Mouse (Mus musculus) limb, embryonic 13.5 days (tissue): ENCODE measurements at regions not wholly inside any gene's neighbourhood (a gene's known extent, or its start where the extent isn't known, plus 50 kb on each side); places are given as distances from the start of the nearest gene placed in this dataset.

ENCODE experiments used
- ATAC-seq: fragments of 200-750 bp; cut with Nextera tagmentation; 2 replicates; pipeline ENCODE4 v1.8.0; 2017; ENCODE audit warnings: low read depth, moderate number of reproducible peaks, moderate TSS enrichment; ENCODE audit not compliant: low FRiP score
- H3K27ac ChIP-seq: fragments of 300-500 bp; sonication (generic); 2 replicates; pipeline ENCODE4 v1.5.1; 2015; ENCODE audit warnings: inconsistent platforms, mild to moderate bottlenecking, moderate library complexity
- H3K27me3 ChIP-seq: fragments of 300-500 bp; sonication (generic); 2 replicates; pipeline ENCODE4 v1.6.1; 2015; ENCODE audit warnings: mild to moderate bottlenecking, inconsistent platforms
- H3K36me3 ChIP-seq: fragments of 300-500 bp; sonication (generic); 2 replicates; pipeline ENCODE4 v1.6.1; 2015; ENCODE audit warnings: inconsistent platforms, mild to moderate bottlenecking, moderate library complexity
- H3K4me1 ChIP-seq: fragments of 300-500 bp; sonication (generic); 2 replicates; pipeline ENCODE4 v1.6.1; 2015; ENCODE audit warnings: inconsistent platforms
- H3K4me2 ChIP-seq: fragments of 300-500 bp; sonication (generic); replicated peaks from 2 replicates; pipeline ENCODE4 v1.6.1; 2015; ENCODE audit warnings: inconsistent platforms, mild to moderate bottlenecking, moderate library complexity
- H3K4me3 ChIP-seq: fragments of 300-500 bp; sonication (generic); 2 replicates; pipeline ENCODE4 v1.5.1; 2015; ENCODE audit warnings: moderate library complexity, mild to moderate bottlenecking, inconsistent platforms
- H3K9ac ChIP-seq: fragments of 300-500 bp; sonication (generic); 2 replicates; pipeline ENCODE4 v1.6.1; 2015; ENCODE audit warnings: mild to moderate bottlenecking, inconsistent platforms
- H3K9me3 ChIP-seq: fragments of 300-500 bp; sonication (generic); 2 replicates; pipeline ENCODE4 v1.6.1; 2016; ENCODE audit warnings: inconsistent platforms
- WGBS: fragments of 180-500 bp; shearing (Covaris S2); methylation state at CpG from one replicate; pipeline ENCODE4 v1.1.7; 2015; 5-methylcytosine and 5-hydroxymethylcytosine counted together

DNA sequence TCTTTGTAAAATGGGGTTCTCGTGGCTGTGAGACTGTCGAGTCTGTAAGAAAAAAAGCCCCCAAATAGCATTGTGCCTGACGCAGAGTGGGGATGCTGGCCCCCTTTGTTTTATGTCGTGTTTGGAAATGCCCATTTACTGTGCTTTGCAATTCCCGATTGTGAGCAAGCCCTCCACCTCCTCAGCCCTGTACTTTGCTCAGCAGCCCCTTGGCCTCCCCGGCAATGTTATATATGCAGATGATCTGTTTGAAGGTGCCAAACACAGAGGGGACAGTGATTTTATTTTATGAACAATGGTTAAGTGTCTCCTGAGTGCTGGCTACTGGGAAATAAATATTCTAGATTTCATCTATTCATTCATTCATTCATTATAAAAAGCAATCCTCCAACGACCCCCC lies 477.6 kb downstream of the Prss52 start:
- Histone ChIP-seq H3K4me3 (no peak overlapping the region), H3K4me1 (peaks cover under 1% of the 10 kb centered on the region; the same call in 1 of the 2 replicates), H3K27ac (no peak overlapping the region), H3K27me3 (peaks cover 83% of the 10 kb centered on the region), H3K4me2 (no peak overlapping the region), H3K9me3 (no peaks in the 10 kb centered on the region), H3K36me3 (no peaks in the 10 kb centered on the region), H3K9ac (no peak overlapping the region)
- ATAC-seq, result no peak
- WGBS, result 27% methylated on average over 7 of the region's 7 CpGs

DNA sequence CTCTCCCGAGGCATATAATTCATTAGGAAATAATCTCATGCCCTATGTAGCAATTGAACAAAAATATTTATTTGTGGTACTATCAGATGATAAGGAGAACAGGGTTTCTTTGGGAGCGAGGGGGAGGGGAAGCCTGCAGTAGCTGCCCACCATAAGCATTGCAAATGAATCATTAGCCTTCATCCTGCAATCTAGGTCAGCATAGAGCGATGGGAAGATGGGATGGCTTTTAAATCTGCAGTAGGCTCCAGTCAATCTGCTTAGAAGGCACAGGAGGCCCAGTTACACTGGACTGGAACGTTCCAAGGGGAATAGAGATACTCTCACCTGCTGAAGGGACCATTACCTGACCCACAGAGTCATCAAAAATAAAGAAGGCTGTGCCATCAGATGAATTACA lies 478.7 kb downstream of the Prss52 start:
- no peak for ATAC-seq
- Histone ChIP-seq H3K9ac (no peak overlapping the region), H3K27me3 (peaks cover 94% of the 10 kb centered on the region), H3K36me3 (no peaks in the 10 kb centered on the region), H3K4me3 (no peak overlapping the region), H3K4me1 (peaks cover 12% of the 10 kb centered on the region), H3K4me2 (no peak overlapping the region), H3K27ac (no peak overlapping the region), H3K9me3 (no peaks in the 10 kb centered on the region)
- WGBS, result 33% methylated on average over 4 of the region's 4 CpGs

DNA sequence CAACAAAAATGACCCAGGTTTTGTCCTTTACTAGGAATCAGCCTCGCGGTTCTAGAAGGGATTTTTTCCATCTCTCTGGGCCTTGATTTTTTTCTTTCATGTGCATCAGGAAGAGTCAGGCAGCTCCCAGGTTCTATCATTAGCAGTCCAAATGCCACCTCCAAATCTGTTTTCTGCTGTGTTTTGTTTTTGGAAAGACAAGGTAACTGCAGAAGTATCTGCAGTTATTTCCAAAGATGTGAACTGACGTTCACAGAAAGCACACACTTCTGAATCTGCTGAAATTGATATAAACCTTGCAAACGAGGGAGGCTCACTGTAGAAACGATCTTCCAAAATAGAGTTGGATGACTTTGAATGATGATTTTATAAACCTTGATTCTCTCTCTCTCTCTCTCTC lies 480.1 kb downstream of the Prss52 start:
- Histone ChIP-seq H3K4me2 (no peak overlapping the region), H3K4me1 (peaks cover 13% of the 10 kb centered on the region), H3K36me3 (no peaks in the 10 kb centered on the region), H3K4me3 (no peak overlapping the region), H3K27ac (no peak overlapping the region), H3K9me3 (no peaks in the 10 kb centered on the region), H3K27me3 (peaks cover 99% of the 10 kb centered on the region), H3K9ac (no peak overlapping the region)
- ATAC-seq, result no peak
- 54% methylated on average over 5 of the region's 5 CpGs for WGBS

DNA sequence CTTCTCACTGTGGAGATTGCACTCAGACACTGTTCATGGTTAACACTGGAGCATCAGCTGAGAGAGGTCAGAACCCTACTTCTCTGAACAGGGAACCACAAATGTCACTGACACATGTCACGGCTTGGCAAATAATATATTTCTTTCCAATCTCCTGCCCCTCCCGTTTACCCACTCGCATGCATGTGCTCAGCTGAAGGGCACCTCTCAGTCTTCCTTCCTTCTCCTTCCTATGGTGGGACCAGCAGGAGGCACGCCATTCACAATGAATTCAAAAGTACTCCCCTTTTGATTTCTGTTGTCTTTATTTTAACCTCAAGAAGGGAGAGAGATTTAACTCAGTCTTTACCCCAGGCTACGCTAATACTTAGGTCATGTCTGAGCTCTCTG lies 481.0 kb downstream of the Prss52 start:
- Histone ChIP-seq H3K4me2 (no peak overlapping the region), H3K36me3 (no peaks in the 10 kb centered on the region), H3K9me3 (no peaks in the 10 kb centered on the region), H3K4me3 (no peak overlapping the region), H3K27ac (no peak overlapping the region), H3K4me1 (peaks cover 20% of the 10 kb centered on the region), H3K27me3 (peaks cover 99% of the 10 kb centered on the region), H3K9ac (no peak overlapping the region)
- no peak for ATAC-seq
- whole genome bisulfite sequencing, result 17% methylated on average over 5 of the region's 5 CpGs

DNA sequence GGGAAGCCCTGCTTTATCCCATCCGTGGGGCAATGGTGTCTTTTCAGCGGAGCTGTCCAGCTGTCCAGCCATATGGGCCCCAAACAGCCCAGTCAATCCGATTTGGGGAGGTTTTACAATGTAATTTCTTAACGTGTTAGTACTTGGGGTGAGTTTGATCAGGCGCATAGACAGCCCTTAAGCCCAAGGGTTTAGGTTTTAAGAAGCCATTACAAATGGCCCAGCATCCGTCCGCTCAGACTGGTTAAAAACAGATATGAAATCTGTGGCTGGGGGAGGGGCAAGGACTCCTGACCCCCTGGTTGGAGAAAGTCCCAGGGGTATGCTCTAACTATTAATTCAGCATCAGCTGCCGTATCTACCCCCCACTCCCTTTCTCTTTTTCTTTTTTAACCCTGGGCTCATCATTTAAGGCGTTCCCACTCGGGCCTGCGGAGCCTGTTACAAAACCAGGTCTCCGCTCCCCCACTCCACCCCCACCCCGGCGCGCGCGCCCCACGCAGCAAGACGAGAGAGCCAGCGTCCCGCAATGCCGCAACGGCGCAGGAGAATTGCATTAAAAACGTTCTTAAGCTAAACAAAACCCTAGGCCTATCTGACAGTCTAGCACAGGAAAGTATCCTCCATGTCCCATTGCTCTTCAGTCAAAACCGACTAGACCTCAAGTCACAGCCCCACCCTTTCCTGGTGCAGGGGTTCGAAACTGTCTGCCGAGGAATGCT lies 481.5 kb downstream of the Prss52 start:
- Histone ChIP-seq H3K4me3 (no peak overlapping the region), H3K27ac (no peak overlapping the region), H3K36me3 (no peaks in the 10 kb centered on the region), H3K27me3 (peaks cover 99% of the 10 kb centered on the region), H3K9me3 (no peaks in the 10 kb centered on the region), H3K4me2 (no peak overlapping the region), H3K9ac (no peak overlapping the region), H3K4me1 (peaks cover 25% of the 10 kb centered on the region)
- no peak for ATAC-seq
- 3% methylated on average over 28 of the region's 28 CpGs for WGBS

DNA sequence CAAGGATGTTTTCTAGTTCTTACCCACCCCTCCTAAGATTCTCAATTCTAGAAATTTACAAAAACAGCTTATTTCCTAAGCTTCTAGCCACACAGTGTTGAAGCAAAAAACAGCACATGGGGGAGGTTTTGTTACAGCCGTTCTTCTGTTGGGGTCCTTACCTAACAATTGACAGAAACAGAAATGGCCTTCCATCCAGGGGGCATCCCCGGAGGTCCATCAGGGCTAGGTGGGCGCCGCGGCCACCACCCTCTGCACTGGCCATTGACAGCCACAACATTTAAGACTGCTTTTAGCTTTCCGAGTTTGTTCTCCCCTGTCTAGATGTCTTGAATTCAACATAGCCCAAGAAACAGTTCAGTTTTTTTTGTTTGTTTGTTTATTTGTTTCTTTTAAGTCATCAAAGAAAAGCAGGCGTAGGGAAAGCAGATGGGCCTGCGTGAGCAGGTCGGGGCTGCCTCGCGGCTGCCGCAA lies 482.3 kb downstream of the Prss52 start:
- ATAC-seq, result no peak
- H3K9ac ChIP-seq, result no peak overlapping the region
- no peaks in the 10 kb centered on the region for H3K9me3 ChIP-seq
- H3K27ac ChIP-seq, result no peak overlapping the region
- WGBS, result 3% methylated on average over 12 of the region's 12 CpGs
- peak overlapping the region; percentile 91 for H3K4me2 ChIP-seq
- peaks cover 33% of the 10 kb centered on the region for H3K4me1 ChIP-seq
- H3K4me3 ChIP-seq, result peak overlapping the region; percentile 51
- H3K27me3 ChIP-seq, result peaks cover 99% of the 10 kb centered on the region
- no peaks in the 10 kb centered on the region for H3K36me3 ChIP-seq

DNA sequence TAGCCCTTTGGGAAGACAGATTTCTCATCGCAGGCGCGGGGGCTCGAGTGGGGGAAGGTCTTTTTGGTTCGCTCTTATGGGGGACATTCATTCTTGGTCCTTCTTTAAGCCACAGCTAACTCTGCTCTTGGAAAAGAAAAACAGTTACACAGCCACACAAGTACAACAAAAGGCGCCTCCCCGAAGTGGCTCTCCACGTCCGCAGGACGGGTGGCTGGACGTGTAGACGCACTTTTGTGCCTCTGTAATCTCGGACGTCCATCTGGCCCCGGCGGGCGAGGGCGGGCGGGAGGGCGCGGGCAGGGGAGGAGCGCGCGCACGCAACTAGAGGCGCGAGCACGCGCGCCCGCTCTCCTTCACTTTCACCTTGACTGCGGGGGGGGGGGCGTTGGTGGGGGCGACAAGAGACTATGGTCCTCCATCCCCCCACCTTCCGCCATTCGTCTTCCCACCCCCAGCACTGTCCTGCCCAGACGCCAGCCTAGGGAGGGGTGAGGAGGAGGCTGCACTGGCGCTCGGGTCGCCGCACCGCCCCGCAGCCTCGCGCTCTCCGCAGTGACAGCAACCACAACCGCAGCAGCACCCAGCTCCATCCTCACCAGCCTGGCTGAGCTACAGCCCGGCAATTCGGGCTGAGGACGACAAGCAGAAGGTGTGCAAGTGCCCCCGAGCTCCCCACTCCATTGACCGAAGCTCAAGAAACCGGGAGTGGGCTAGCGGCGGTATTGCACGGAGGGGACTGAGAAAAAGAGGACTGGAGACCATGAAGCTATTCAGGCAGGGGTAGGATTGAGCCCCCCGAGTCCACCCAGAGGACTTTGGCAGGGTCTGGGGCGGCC lies 483.0 kb downstream of the Prss52 start:
- ATAC-seq, result no peak
- H3K4me1 ChIP-seq, result peaks cover 33% of the 10 kb centered on the region
- peak overlapping the region; percentile 91 for H3K4me2 ChIP-seq
- H3K27me3 ChIP-seq, result peaks cover 99% of the 10 kb centered on the region
- no peaks in the 10 kb centered on the region for H3K9me3 ChIP-seq
- H3K36me3 ChIP-seq, result no peaks in the 10 kb centered on the region
- H3K4me3 ChIP-seq, result peak overlapping the region; percentile 51
- no peak overlapping the region for H3K27ac ChIP-seq
- H3K9ac ChIP-seq, result peak overlapping the region; percentile 39; the same call in 1 of the 2 replicates
- WGBS, result under 1% methylated on average over 54 of the region's 58 CpGs

DNA sequence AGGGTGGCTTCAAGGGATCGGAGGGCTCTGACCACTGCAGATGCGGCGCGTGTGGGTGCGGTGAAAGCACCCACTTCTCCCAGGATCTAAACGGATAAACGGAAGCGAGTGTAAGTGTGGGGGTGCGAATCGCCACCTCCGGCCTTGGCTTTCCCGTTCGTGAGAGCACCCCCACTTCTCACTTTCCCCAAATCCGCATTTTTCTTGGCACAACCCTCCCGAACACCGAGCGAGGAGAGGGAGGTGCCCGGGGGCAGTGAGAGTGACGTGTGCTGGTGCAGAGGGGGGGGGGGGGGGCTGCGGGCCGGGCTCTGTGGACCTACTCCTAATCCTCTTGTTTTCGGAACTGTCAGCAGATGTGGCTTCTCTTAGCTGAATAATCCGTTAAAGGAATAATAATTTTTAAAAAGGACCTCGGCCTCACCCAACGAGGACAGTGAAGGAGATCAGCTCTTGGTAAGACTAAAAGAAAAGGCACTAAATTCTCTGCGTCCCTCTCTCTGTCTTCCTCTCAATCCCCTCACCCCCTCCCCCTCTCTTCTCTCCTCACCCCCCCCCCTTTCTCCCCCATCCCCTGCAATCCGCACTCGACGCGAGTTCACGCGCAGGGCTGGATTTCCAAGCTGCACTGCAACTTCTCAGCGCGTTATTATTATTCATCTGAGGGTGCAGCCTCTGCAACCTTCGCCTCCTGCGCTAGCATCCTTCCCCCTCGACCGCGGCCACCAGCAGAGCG lies 483.8 kb downstream of the Prss52 start:
- no peak for ATAC-seq
- H3K36me3 ChIP-seq, result no peaks in the 10 kb centered on the region
- H3K27ac ChIP-seq, result no peak overlapping the region
- under 1% methylated on average over 40 of the region's 40 CpGs for WGBS
- peaks cover 33% of the 10 kb centered on the region for H3K4me1 ChIP-seq
- no peaks in the 10 kb centered on the region for H3K9me3 ChIP-seq
- peak overlapping the region; percentile 91 for H3K4me2 ChIP-seq
- H3K4me3 ChIP-seq, result peak overlapping the region; percentile 51
- H3K27me3 ChIP-seq, result peaks cover 99% of the 10 kb centered on the region
- H3K9ac ChIP-seq, result peak overlapping the region; percentile 39; the same call in 1 of the 2 replicates

DNA sequence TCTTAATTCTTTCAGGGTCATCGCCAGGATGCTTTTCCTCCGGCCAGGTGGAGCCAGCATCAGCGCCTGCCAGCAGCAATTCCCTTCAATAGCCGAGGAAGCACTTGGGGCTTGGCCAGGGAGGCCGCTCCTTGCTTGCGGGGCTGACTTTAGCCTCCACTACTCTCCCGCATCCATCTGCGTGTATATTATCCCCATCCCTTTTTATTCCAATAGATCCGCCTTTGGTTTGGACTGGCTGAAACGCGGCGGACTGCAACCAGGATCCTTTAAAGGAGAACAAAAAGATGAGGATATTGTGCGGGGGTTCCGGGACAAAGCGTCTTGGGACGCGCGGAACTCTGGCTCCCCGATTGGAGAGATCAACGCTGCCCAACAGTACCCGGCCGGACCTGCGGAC lies 484.5 kb downstream of the Prss52 start:
- Histone ChIP-seq H3K9ac (no peak overlapping the region), H3K36me3 (no peaks in the 10 kb centered on the region), H3K27me3 (peaks cover 99% of the 10 kb centered on the region), H3K27ac (no peak overlapping the region), H3K4me3 (no peak overlapping the region), H3K4me1 (peaks cover 33% of the 10 kb centered on the region), H3K9me3 (no peaks in the 10 kb centered on the region), H3K4me2 (no peak overlapping the region)
- no peak for ATAC-seq
- under 1% methylated on average over 23 of the region's 23 CpGs for WGBS

DNA sequence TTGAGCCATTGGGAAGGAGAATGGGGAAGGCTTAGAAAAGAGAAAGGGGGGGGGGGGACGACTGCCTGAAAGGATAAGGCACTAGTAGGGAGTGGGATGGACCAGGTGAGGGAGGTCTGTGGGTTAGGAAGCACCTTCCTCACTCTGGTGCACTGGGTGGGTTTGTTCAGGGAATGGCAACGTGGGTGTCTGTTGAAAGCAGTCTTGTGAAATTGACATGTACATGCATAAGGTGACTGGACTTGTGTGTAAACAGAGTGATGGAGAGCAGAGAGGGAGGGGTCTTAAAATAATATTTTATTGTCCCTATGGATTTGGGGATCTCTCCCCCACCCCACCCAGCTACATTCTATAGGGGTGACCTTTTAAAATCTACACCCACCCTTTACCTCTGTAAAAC lies 485.0 kb downstream of the Prss52 start:
- Histone ChIP-seq H3K27ac (no peak overlapping the region), H3K4me1 (peaks cover 33% of the 10 kb centered on the region), H3K4me2 (peak overlapping the region; percentile 60; the same call in 1 of the 2 replicates), H3K9ac (no peak overlapping the region), H3K9me3 (no peaks in the 10 kb centered on the region), H3K27me3 (peaks cover 99% of the 10 kb centered on the region), H3K36me3 (no peaks in the 10 kb centered on the region), H3K4me3 (no peak overlapping the region)
- WGBS, result 0% methylated on average over 2 of the region's 2 CpGs
- no peak for ATAC-seq

DNA sequence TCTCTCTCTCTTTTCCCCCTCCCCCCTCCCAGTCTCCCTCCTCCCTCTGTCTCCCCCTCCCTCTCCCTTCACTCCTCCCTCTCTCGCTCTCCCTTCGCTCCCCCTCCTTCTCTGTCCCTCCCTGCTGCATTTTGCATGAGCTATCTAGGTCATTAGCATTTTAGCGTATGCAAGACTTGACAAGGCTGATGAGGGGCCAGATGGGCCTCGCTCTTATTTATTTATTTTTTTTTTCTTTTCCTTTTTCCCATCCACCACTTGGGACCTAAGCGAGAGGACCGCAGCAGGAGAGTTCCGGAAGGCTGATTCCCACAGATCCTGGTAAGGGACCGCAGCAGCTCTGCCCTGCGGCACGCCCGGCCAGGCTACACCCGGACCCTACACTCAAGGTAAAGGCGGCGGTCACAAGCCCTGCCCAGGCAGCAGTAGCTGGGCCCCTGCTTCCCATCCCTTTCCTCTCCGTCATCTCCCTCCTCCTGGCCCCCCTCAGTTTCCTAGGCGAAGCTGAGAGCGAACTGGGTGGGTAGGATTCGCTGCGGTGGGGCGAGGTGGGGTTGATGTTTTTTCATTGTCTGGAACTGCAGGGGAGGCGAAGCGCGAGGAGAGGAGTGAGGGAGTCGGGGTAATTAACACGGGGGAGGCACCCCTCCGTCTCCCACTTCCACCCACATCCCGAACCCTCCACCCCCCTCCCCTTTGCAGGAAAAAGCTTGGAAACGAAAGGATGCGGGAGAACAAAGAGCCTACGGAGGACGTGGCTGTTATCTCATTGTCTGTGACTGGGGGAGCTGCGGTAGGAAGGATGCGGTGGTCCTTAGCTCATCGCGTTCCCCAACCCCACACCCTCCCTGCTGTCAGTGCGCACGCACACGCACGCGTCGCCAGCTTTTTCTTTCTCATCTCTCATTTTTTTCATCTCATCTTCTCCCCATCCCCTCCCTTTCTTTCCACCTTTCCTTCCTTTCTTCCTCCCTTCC lies 485.8 kb downstream of the Prss52 start:
- under 1% methylated on average over 38 of the region's 41 CpGs for WGBS
- no peaks in the 10 kb centered on the region for H3K9me3 ChIP-seq
- peaks cover 33% of the 10 kb centered on the region for H3K4me1 ChIP-seq
- H3K4me2 ChIP-seq, result peak overlapping the region; percentile 60
- H3K27ac ChIP-seq, result no peak overlapping the region
- peak overlapping the region; percentile 34 for H3K4me3 ChIP-seq
- no peaks in the 10 kb centered on the region for H3K36me3 ChIP-seq
- H3K27me3 ChIP-seq, result peaks cover 100% of the 10 kb centered on the region
- H3K9ac ChIP-seq, result peak overlapping the region; percentile 14; the same call in 1 of the 2 replicates
- no peak for ATAC-seq
